Mouse (Mus musculus) CH12.LX (cell line): ENCODE measurements around the gene Gsg1.

Source experiments
- CTCF ChIP-seq, 2 experiments: IDR thresholded peaks in 1 of 2; conservative IDR thresholded peaks in 1 of 2; 2 replicates each; pipeline ENCODE4 v1.5.1; 2011 to 2012; ENCODE audit warnings: low read depth in 2 of 2, low read length in 2 of 2, improper control_type of control experiment in 1 of 2, inconsistent platforms in 1 of 2, mild to moderate bottlenecking in 1 of 2, moderate library complexity in 1 of 2
- KAT2A ChIP-seq: IDR thresholded peaks from 2 replicates; pipeline ENCODE4 v1.6.1; 2012; ENCODE audit warnings: low read length, improper control_type of control experiment, inconsistent platforms; ENCODE audit not compliant: insufficient replicate concordance
- MAX ChIP-seq: IDR thresholded peaks from 2 replicates; pipeline ENCODE4 v1.6.1; 2011; ENCODE audit warnings: low read length, improper control_type of control experiment
- MEF2A ChIP-seq: IDR thresholded peaks from 2 replicates; pipeline ENCODE4 v1.6.1; 2014; ENCODE audit warnings: low read depth, mild to moderate bottlenecking, inconsistent platforms, low read length, improper control_type of control experiment, borderline replicate concordance
- NELFE ChIP-seq: IDR thresholded peaks from 2 replicates; pipeline ENCODE4 v1.6.1; 2011; ENCODE audit warnings: low read depth, low read length, improper control_type of control experiment
- POLR2A ChIP-seq: IDR thresholded peaks from 2 replicates; pipeline ENCODE4 v1.6.1; 2011; ENCODE audit warnings: low read depth, mild to moderate bottlenecking, improper control_type of control experiment, low read length
- POLR2AphosphoS2 ChIP-seq: IDR thresholded peaks from 2 replicates; pipeline ENCODE4 v1.6.1; 2011; ENCODE audit warnings: low read depth, low read length, improper control_type of control experiment
- RCOR1 ChIP-seq: conservative IDR thresholded peaks from 2 replicates; pipeline ENCODE4 v1.6.1; 2012; ENCODE audit warnings: low read depth, mild to moderate bottlenecking, inconsistent platforms, low read length, improper control_type of control experiment
- USF1 ChIP-seq: IDR thresholded peaks from 2 replicates; pipeline ENCODE4 v1.6.1; 2014; ENCODE audit warnings: low read depth, mild to moderate bottlenecking, inconsistent platforms, low read length, improper control_type of control experiment
- ZNF384 ChIP-seq: IDR thresholded peaks from 2 replicates; pipeline ENCODE4 v1.6.1; 2012; ENCODE audit warnings: low read depth, low read length, improper control_type of control experiment, inconsistent platforms

DNA sequence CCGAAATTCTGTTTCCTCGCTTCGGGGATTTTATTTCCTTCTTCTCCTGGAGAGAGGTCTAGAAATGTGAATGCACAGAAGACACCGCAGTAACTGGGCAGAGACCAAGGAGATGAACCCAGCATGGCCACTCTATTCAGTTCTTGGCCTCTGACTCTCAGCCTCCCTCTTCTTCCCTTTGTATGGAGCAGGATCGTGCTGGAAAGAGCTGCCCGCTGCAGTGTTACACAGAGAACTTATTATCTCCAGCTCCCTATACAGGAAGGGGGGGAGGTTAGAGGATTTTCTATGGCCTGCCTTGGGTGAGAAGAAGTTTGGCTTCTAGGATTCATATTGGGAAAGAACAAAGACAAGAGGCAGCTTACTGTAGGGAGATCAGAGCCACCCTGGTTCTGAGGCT lies 64.0 kb downstream of the Gsg1 start:
- no peak for TF ChIP-seq USF1
- no peak for TF ChIP-seq RCOR1
- TF ChIP-seq CTCF (conservative IDR thresholded peaks at IDR 0.05 in 1 of 2, IDR thresholded peaks at IDR 0.05 in 1 of 2; ENCODE audit: low read depth in 2 of 2, low read length in 2 of 2), result no peak
- no peak for TF ChIP-seq MAX
- TF ChIP-seq POLR2AphosphoS2, result no peak
- TF ChIP-seq POLR2A, result no peak
- no peak for TF ChIP-seq NELFE
- no peak for TF ChIP-seq ZNF384
- TF ChIP-seq MEF2A, result no peak
- TF ChIP-seq KAT2A, result no peak
